Mouse (Mus musculus): ENCODE results near the gene Trub2.

- TF ChIP-seq GATA1 (IDR thresholded peaks at IDR 0.05; ENCODE audit: low read length) (no peak), TAL1 (IDR thresholded peaks at IDR 0.05; ENCODE audit: low read length) (no peak)
Measured at GRCm38 (mm10) chr2:29735708-29736107, 52.6 kb downstream of the Trub2 start.
